Mouse (Mus musculus) R1 (cell line): ENCODE results near the gene Wdr4.

Experiments used
- DNase-seq: peaks from one replicate; pipeline ENCODE4 v3.0.0-alpha.2; 2018; ENCODE audit warnings: low read depth, low spot score

The Wdr4 gene

GRCm38 (mm10) chr17:31519946-31520838 lies at the start of gene Wdr4, which contains the start of gene Ndufv3:
TSS of gene Wdr4 (minus strand) at chr17:31519980.
TSS of gene Ndufv3 (plus strand) at chr17:31520115.
- DNase-seq = peak; percentile 100

GRCm38 (mm10) chr17:31566276-31566675 lies 46.5 kb upstream of the Wdr4 start:
- no peak for DNase-seq

GRCm38 (mm10) chr17:31565141-31566056 lies 45.6 kb upstream of the Wdr4 start:
- DNase-seq = peak; percentile 60

GRCm38 (mm10) chr17:31564858-31565140 lies 45.0 kb upstream of the Wdr4 start:
- DNase-seq = no peak

- peak; percentile 99 for DNase-seq
Observed at GRCm38 (mm10) chr17:31564015-31564857, 44.5 kb upstream of the Wdr4 start, which contains the start of gene Pknox1. TSS of gene Pknox1 (plus strand) at chr17:31564734.

GRCm38 (mm10) chr17:31563632-31564014 lies 43.8 kb upstream of the Wdr4 start:
- peak; percentile 35 for DNase-seq

- peak; percentile 87 for DNase-seq
Observed at GRCm38 (mm10) chr17:31559021-31559789, 39.4 kb upstream of the Wdr4 start.

GRCm38 (mm10) chr17:31557947-31558542 lies 38.3 kb upstream of the Wdr4 start:
- peak; percentile 53 for DNase-seq

- DNase-seq = peak; percentile 54
Observed at GRCm38 (mm10) chr17:31557124-31557880, 37.5 kb upstream of the Wdr4 start.

GRCm38 (mm10) chr17:31556253-31556652 lies 36.5 kb upstream of the Wdr4 start:
- no peak for DNase-seq

- peak; percentile 88 for DNase-seq
Observed at GRCm38 (mm10) chr17:31552601-31553000, 32.8 kb upstream of the Wdr4 start.

- no peak for DNase-seq
Observed at GRCm38 (mm10) chr17:31549389-31549788, 29.6 kb upstream of the Wdr4 start.

GRCm38 (mm10) chr17:31547974-31548373 lies 28.2 kb upstream of the Wdr4 start:
- DNase-seq = no peak

- no peak for DNase-seq
Observed at GRCm38 (mm10) chr17:31546444-31547196, 26.8 kb upstream of the Wdr4 start.

- DNase-seq = no peak
Observed at GRCm38 (mm10) chr17:31543574-31543973, 23.8 kb upstream of the Wdr4 start.

GRCm38 (mm10) chr17:31541460-31541831 lies 21.7 kb upstream of the Wdr4 start:
- no peak for DNase-seq

GRCm38 (mm10) chr17:31540809-31541459 lies 21.2 kb upstream of the Wdr4 start:
- DNase-seq = no peak

GRCm38 (mm10) chr17:31540101-31540500 lies 20.3 kb upstream of the Wdr4 start:
- no peak for DNase-seq
